Mouse (Mus musculus): ENCODE results near the gene Ipo9. TPM values are rescaled to one million over a fixed set of nuclear protein-coding genes. Genes with fewer than 3 reads are reported as not detected.

Gene Ipo9
- polyA plus RNA-seq, 1 experiment from 2014 or later, result 25.6 TPM

DNA sequence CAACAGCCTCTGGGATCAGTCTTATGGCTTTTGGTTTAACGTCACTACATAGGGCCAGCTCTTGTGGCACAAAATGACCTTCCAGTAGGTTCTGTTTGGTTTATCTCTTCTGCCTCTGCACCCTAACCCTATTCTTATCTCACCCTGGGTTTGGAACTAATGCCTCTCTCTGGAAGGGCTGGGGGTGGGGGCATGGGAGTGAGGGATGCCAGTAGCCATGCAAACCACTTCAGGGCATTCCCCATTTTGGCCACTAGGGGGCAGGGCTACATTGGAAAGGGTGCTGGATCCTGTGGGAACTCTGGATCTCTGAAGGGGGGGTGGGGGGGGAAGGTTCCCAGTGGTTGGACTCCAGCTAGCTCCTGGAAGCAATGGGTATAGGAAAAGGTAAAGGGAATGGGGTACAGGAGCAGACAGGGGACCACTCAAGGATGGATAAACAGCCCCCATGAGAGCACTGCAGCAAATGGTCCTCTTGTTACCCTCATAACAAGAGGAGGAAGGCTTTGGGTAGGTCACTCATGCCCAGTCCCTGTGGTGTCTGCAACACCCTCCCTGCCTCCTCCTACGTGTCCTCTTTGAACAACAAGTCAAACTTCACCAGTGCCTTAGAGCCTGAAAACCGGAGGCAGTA is 30.9 kb upstream of the Ipo9 start:
- no peak overlapping the region for H3K9ac ChIP-seq
- ATAC-seq (ENCODE audit: insufficient read depth), result no peak
- H3K4me1 ChIP-seq (replicated peaks), result 0 out of 2 replicates have a peak, but pooled peaks cover 3% of the 10 kb centered on the region
- WGBS (ENCODE audit: insufficient replicate concordance), result 61% methylated on average over 3 of the region's 3 CpGs
- H3K4me3 ChIP-seq (replicated peaks), result no peak overlapping the region
- no peaks in the 10 kb centered on the region for H3K27me3 ChIP-seq
- H3K9me3 ChIP-seq (replicated peaks), result no peaks in the 10 kb centered on the region
- no peak overlapping the region for H3K27ac ChIP-seq (replicated peaks)
- no peak overlapping the region for H3K4me2 ChIP-seq
- no peaks in the 10 kb centered on the region for H3K36me3 ChIP-seq (replicated peaks)

DNA sequence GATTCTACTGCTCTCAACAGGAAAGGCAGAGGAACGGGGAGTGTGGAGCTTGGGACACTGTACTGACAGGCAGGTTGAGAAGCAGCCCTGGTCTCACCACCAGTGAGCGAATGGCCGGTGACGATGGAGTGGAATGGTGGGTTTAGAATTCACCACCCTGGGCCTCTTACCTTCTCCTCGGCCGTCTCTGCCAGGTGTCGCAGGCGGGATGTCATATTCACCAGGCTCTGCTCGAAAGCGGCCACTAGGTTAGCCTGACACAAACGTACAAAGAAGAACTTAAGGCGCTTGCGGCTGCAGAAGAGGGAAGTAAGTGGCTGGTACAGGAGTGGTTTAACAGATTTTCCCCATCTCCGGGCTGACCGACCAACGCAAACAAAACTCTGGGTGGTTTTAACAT is 30.2 kb upstream of the Ipo9 start:
- H3K9me3 ChIP-seq (replicated peaks), result no peaks in the 10 kb centered on the region
- H3K27me3 ChIP-seq, result no peaks in the 10 kb centered on the region
- H3K4me1 ChIP-seq (replicated peaks), result 0 out of 2 replicates have a peak, but pooled peaks cover 3% of the 10 kb centered on the region
- no peak for ATAC-seq (ENCODE audit: insufficient read depth)
- no peak overlapping the region for H3K27ac ChIP-seq (replicated peaks)
- H3K4me2 ChIP-seq, result no peak overlapping the region
- WGBS (ENCODE audit: insufficient replicate concordance), result 76% methylated on average over 16 of the region's 16 CpGs
- H3K9ac ChIP-seq, result no peak overlapping the region
- no peaks in the 10 kb centered on the region for H3K36me3 ChIP-seq (replicated peaks)
- H3K4me3 ChIP-seq (replicated peaks), result no peak overlapping the region

DNA sequence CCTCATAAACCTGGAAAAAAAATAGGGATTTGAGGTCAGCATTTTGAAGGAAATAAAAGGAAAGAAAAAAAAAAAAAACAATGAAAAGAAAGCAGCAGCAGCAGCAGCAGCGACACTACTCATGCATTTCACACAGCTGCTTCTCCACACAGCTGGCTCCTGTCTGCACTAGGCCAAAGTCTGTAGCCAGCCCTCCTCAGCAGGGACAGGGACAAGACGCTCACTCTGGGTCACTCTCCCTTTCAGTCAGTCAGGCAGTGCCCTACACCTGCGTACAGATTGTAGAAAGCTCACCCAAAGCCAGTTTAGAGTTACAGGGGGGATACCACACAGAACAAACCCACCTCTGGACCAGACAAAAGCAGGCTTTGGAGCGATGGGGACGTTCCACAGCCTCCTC is 27.6 kb upstream of the Ipo9 start:
- Histone ChIP-seq H3K4me1 (replicated peaks) (0 out of 2 replicates have a peak, but pooled peaks cover 3% of the 10 kb centered on the region), H3K4me3 (replicated peaks) (no peak overlapping the region), H3K9me3 (replicated peaks) (no peaks in the 10 kb centered on the region), H3K36me3 (replicated peaks) (0 out of 2 replicates have a peak, but pooled peaks cover 3% of the 10 kb centered on the region), H3K9ac (no peak overlapping the region), H3K4me2 (no peak overlapping the region), H3K27ac (replicated peaks) (no peak overlapping the region), H3K27me3 (no peaks in the 10 kb centered on the region)
- 77% methylated on average over 5 of the region's 5 CpGs for WGBS (ENCODE audit: insufficient replicate concordance)
- ATAC-seq (ENCODE audit: insufficient read depth), result no peak

DNA sequence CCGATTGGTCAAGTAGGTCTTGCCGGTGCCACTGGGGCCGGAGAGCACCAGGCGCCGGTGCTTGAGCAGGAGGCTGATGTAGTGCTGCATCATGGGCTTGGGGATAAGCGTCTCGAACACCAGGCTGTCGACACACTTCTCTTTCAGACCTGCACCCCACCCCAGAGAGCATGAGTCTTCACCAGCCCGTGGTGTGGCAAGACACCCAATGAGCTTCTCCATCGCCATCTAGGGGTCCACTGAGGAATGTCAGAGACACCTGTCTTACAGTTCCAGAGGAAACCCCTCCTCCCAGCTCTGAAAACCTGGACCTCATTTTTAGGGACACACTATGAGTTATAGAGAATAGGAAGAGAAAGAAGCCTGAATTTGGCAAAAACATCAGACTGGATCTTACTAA is 22.0 kb upstream of the Ipo9 start:
- no peak overlapping the region for H3K9ac ChIP-seq
- H3K27me3 ChIP-seq, result no peaks in the 10 kb centered on the region
- no peak overlapping the region for H3K27ac ChIP-seq (replicated peaks)
- no peak for ATAC-seq (ENCODE audit: insufficient read depth)
- no peaks in the 10 kb centered on the region; the same call in 1 of the 2 replicates for H3K4me1 ChIP-seq (replicated peaks)
- no peaks in the 10 kb centered on the region for H3K9me3 ChIP-seq (replicated peaks)
- H3K36me3 ChIP-seq (replicated peaks), result 0 out of 2 replicates have a peak, but pooled peaks cover 10% of the 10 kb centered on the region
- 58% methylated on average over 10 of the region's 10 CpGs for WGBS (ENCODE audit: insufficient replicate concordance)
- H3K4me3 ChIP-seq (replicated peaks), result no peak overlapping the region
- no peak overlapping the region for H3K4me2 ChIP-seq

DNA sequence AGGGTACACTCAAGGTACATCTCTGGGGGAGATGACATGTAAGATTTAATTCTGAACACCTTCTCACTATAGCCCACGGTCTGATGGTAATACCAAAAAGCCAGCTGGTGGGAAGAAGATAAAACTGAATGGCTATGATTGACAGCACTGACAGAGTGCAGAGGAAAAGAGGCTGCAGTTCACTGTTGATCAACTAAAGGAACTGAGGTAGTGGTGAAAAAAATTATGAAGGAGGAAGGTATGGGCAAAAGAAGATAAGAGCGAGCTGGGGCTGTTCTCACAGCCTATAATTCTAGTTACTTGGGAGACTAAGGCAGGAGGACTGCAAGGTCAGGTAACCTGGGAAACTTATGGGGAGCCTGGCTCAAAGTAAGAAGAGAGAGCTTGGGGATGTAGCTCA is 21.1 kb upstream of the Ipo9 start:
- no peak overlapping the region for H3K9ac ChIP-seq
- no peak overlapping the region for H3K4me2 ChIP-seq
- H3K36me3 ChIP-seq (replicated peaks), result 0 out of 2 replicates have a peak, but pooled peaks cover 10% of the 10 kb centered on the region
- H3K27me3 ChIP-seq, result no peaks in the 10 kb centered on the region
- WGBS (ENCODE audit: insufficient replicate concordance), result 19% methylated on average over 2 of the region's 2 CpGs
- H3K4me3 ChIP-seq (replicated peaks), result no peak overlapping the region
- no peaks in the 10 kb centered on the region; the same call in 1 of the 2 replicates for H3K4me1 ChIP-seq (replicated peaks)
- no peak overlapping the region for H3K27ac ChIP-seq (replicated peaks)
- H3K9me3 ChIP-seq (replicated peaks), result no peaks in the 10 kb centered on the region
- no peak for ATAC-seq (ENCODE audit: insufficient read depth)

DNA sequence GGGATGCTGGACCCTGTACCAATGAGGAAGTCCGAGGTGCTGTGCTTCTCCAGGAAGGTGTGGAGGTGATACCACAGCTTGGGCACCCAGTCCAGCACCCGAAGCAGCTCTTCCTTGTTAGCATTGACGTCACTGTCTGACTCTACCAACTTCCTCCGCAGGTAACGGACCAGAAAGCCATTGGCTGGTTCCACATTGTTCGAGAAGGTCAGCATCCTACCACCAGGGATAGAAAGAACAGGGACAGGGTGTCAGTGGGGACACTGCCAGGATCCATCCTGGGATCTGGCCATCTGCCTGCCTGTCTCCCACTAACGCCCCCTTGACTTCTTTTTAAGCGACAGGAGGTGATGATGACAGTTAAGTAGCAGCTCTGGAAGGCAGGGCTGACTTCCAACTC is 19.6 kb upstream of the Ipo9 start:
- 67% methylated on average over 8 of the region's 8 CpGs for WGBS (ENCODE audit: insufficient replicate concordance)
- Histone ChIP-seq H3K4me1 (replicated peaks) (no peaks in the 10 kb centered on the region; the same call in 1 of the 2 replicates), H3K9me3 (replicated peaks) (no peaks in the 10 kb centered on the region), H3K4me2 (no peak overlapping the region), H3K27ac (replicated peaks) (no peak overlapping the region), H3K27me3 (no peaks in the 10 kb centered on the region), H3K36me3 (replicated peaks) (0 out of 2 replicates have a peak, but pooled peaks cover 10% of the 10 kb centered on the region), H3K9ac (no peak overlapping the region), H3K4me3 (replicated peaks) (no peak overlapping the region)
- no peak for ATAC-seq (ENCODE audit: insufficient read depth)

DNA sequence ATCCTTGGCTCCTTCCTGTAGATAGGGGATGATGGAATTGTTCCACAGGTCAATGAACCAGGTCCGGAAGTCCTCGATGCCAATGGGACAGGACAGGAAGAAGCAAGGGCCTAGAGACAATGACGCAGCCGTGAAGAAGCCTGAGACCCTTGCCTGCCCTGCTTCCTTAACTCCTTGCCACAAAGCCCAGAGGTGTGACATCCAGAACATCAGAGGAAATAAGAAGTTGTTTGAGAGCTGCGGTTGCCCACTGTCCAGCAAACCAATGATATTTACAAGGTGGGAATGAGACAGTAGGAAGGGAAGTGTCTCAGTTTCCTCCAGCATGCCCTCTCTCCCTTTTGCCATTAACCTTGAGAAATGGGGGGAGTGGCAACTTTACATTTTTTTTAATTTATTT is 18.6 kb upstream of the Ipo9 start:
- 81% methylated on average over 5 of the region's 5 CpGs for WGBS (ENCODE audit: insufficient replicate concordance)

DNA sequence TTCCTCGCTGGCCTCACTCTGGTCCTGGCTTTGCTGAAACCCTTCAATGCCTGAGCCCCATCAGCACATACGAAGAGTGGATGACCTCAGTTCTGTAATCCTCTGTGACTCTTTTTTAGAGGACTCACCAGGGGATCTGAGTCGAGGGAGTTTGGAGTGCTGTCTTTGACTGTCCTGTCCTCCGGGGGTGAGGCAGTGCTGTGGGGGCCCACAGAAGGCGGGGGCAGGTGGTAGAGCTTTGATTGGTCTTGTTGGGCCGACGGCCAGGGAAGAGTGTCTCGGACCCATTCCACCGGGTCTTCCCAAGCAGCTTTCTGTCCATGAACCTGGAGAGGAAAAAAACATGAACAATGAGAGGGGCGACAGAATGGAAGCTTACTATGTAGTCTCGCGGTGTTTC is 13.2 kb upstream of the Ipo9 start:
- no peak overlapping the region for H3K9ac ChIP-seq
- no peaks in the 10 kb centered on the region for H3K36me3 ChIP-seq (replicated peaks)
- no peak overlapping the region for H3K4me2 ChIP-seq
- no peak for ATAC-seq (ENCODE audit: insufficient read depth)
- H3K9me3 ChIP-seq (replicated peaks), result no peaks in the 10 kb centered on the region
- 73% methylated on average over 12 of the region's 12 CpGs for WGBS (ENCODE audit: insufficient replicate concordance)
- H3K4me1 ChIP-seq (replicated peaks), result no peaks in the 10 kb centered on the region
- H3K27ac ChIP-seq (replicated peaks), result no peak overlapping the region
- no peaks in the 10 kb centered on the region for H3K27me3 ChIP-seq
- H3K4me3 ChIP-seq (replicated peaks), result no peak overlapping the region

More for the DNA sequence above, 18.6 kb upstream of the Ipo9 start:
- Histone ChIP-seq H3K9me3 (replicated peaks) (no peaks in the 10 kb centered on the region), H3K4me3 (replicated peaks) (no peak overlapping the region), H3K9ac (no peak overlapping the region), H3K4me2 (no peak overlapping the region), H3K4me1 (replicated peaks) (no peaks in the 10 kb centered on the region; the same call in 1 of the 2 replicates), H3K36me3 (replicated peaks) (0 out of 2 replicates have a peak, but pooled peaks cover 8% of the 10 kb centered on the region), H3K27ac (replicated peaks) (no peak overlapping the region), H3K27me3 (no peaks in the 10 kb centered on the region)
- no peak for ATAC-seq (ENCODE audit: insufficient read depth)

DNA sequence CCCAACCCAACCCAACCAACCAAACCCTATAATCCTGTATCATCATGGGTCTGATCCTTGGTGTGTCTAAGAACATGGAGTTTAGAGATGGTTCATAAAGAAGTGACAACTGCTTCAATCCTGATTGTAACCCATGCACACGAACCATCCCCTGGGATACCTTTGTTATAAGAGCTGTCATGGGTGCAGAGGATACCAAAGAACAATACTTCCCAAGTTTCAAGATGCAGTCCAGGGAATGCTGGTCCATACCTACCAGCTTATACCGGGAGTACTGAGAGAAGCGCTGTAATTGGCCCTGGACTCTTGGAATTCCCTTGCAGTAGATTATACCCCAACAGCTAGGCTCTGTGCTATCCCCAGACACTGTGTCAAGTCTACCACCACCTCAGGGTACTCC is 11.6 kb upstream of the Ipo9 start:
- no peaks in the 10 kb centered on the region for H3K36me3 ChIP-seq (replicated peaks)
- H3K27me3 ChIP-seq, result no peaks in the 10 kb centered on the region
- H3K9me3 ChIP-seq (replicated peaks), result no peaks in the 10 kb centered on the region
- H3K4me2 ChIP-seq, result no peak overlapping the region
- 61% methylated on average over 3 of the region's 3 CpGs for WGBS (ENCODE audit: insufficient replicate concordance)
- no peak overlapping the region for H3K9ac ChIP-seq
- ATAC-seq (ENCODE audit: insufficient read depth), result no peak
- no peak overlapping the region for H3K4me3 ChIP-seq (replicated peaks)
- no peak overlapping the region for H3K27ac ChIP-seq (replicated peaks)
- H3K4me1 ChIP-seq (replicated peaks), result no peaks in the 10 kb centered on the region

DNA sequence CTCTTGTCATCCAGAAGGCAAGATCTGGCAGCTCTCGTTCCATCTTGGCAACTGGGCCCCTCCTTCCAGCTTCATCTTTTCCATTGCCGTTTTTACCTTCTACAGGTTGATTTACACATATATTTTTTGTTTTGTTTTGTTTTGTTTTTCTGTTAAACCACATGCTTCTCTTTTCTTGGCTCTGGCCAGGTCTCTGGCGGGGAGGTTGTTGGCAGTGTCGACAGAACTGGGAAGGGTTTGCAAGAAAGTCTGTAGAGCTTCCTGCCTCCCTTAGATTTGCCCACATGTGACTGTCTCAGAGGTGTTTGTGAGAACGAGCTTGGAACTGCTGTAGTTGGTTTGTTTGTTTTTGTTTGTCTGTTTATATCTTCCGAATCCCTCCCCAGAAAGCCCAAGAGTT is 10.7 kb upstream of the Ipo9 start:
- no peak overlapping the region for H3K4me2 ChIP-seq
- 64% methylated on average over 6 of the region's 6 CpGs for WGBS (ENCODE audit: insufficient replicate concordance)
- H3K27ac ChIP-seq (replicated peaks), result no peak overlapping the region
- H3K4me3 ChIP-seq (replicated peaks), result no peak overlapping the region
- H3K4me1 ChIP-seq (replicated peaks), result 0 out of 2 replicates have a peak, but pooled peaks cover 1% of the 10 kb centered on the region
- no peak overlapping the region for H3K9ac ChIP-seq
- H3K27me3 ChIP-seq, result no peaks in the 10 kb centered on the region
- H3K9me3 ChIP-seq (replicated peaks), result no peaks in the 10 kb centered on the region
- no peaks in the 10 kb centered on the region for H3K36me3 ChIP-seq (replicated peaks)
- ATAC-seq (ENCODE audit: insufficient read depth), result no peak

DNA sequence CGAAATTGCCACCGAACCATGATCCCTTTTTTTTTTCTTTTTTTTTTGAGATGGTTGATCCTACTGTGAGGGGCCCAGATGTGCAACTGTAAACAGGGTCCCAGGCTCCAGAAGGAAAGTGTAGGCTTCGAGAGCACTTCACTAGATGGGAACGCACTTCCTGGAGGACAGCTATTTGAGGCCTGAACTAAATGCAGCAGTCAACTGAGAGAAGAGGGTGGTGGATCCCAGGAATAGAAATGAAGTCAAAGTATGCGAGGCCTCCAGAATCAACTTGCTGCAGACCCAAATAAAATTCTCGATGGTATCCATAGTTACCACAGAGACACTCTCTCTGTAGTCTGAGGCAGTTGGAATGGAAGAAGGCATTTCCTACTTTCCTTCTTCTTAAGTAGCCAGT is 8.5 kb upstream of the Ipo9 start:
- no peak for ATAC-seq (ENCODE audit: insufficient read depth)
- no peaks in the 10 kb centered on the region for H3K36me3 ChIP-seq (replicated peaks)
- 0 out of 2 replicates have a peak, but pooled peaks cover 4% of the 10 kb centered on the region for H3K4me1 ChIP-seq (replicated peaks)
- no peak overlapping the region for H3K9ac ChIP-seq
- no peak overlapping the region for H3K27ac ChIP-seq (replicated peaks)
- no peak overlapping the region for H3K4me3 ChIP-seq (replicated peaks)
- no peaks in the 10 kb centered on the region for H3K27me3 ChIP-seq
- H3K9me3 ChIP-seq (replicated peaks), result no peaks in the 10 kb centered on the region
- WGBS (ENCODE audit: insufficient replicate concordance), result 68% methylated on average over 6 of the region's 6 CpGs
- no peak overlapping the region for H3K4me2 ChIP-seq

DNA sequence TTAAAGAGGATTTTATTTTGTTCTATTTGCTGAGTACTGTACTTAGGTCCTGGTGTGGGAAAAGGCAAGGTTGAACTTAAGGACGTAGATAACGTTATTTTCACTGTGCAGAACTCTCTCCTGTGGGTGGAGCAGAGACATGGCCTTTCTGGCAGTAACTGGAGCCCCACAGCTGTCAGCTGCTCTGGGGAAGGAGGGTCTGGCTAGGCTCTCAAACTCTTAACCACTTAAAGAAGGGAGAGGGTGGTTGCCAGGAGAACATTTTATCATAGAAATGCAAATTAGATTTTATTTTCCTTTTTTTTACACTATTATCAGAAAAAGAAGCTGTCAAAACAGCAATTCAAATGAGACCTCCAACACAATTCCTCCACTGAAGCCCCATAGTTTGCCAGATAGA is 5.5 kb upstream of the Ipo9 start:
- Histone ChIP-seq H3K4me2 (no peak overlapping the region), H3K4me1 (replicated peaks) (peaks cover 12% of the 10 kb centered on the region), H3K9me3 (replicated peaks) (no peaks in the 10 kb centered on the region), H3K4me3 (replicated peaks) (no peak overlapping the region), H3K36me3 (replicated peaks) (no peaks in the 10 kb centered on the region), H3K27me3 (no peaks in the 10 kb centered on the region), H3K27ac (replicated peaks) (no peak overlapping the region), H3K9ac (no peak overlapping the region)
- no peak for ATAC-seq (ENCODE audit: insufficient read depth)
- whole genome bisulfite sequencing (ENCODE audit: insufficient replicate concordance), result 4% methylated on average over 2 of the region's 2 CpGs
